Mouse (Mus musculus) embryonic fibroblast, embryonic 13.5 days (primary cell): ENCODE measurements around the gene Cmc2.

Source experiments
- CTCF ChIP-seq: IDR thresholded peaks from 2 replicates; pipeline ENCODE4 v1.5.1; 2011; ENCODE audit warnings: mild to moderate bottlenecking, control low read depth, low read length, moderate library complexity, borderline replicate concordance; ENCODE audit not compliant: insufficient read depth
- POLR2A ChIP-seq: IDR thresholded peaks from 2 replicates; pipeline ENCODE4 v1.6.1; 2011; ENCODE audit warnings: low read depth, mild to moderate bottlenecking, control low read depth, low read length, moderate library complexity

- TF ChIP-seq CTCF (peak; percentile 27; the same call in 1 of the 2 replicates), POLR2A (no peak)
Measured at GRCm38 (mm10) chr8:116866118-116866903, 54.9 kb downstream of the Cmc2 start.
